Mouse (Mus musculus): ENCODE results near the gene P2ry2.

P2ry2 gene

DNA sequence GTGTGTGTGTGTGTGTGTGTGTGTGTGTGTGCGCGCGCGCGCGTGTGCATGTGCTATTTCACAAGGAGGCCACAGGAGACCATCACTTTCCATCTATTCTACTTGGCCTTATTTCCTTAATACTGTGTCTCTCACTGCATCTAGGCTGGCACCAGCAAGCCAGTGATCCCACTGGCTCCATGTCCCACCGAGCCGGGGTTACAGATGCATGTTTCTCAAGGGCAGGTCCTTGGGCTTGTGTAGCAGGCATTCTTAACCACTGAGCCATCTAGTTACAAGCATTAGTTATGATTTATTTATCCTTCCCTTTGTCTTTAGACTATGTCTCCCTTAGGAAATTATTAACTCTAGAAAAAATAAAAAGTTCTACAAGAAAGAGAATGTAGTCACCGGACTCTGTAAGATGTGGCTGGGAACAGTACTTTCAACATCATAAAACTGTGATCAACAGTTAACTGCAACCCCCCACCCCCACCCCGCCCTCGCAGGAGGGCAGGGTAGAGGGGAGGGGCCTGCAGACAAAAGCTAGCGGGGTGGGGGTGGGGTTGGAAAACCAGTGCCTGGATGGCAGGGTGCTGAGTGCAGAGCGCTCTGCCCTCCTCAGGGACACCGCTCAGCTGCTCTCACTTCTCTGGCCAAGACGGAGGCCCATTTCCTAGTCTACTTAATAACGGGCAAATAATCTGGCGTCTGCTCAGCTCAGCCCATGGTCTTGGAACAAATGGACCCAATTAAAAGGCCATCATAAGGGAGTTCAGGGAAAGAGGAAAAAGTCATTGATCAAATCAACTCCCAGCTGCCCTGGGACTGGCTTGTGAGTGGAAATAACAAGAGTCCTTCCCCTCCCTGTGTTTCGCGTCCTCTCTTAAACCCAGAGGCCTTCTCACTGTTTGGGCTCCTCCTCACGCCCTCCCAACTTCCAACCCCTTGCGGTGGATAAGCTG, 27.9 kb downstream of the P2ry2 start:
- no peak for DNase-seq (ENCODE audit: low spot score in 2 of 2)

- DNase-seq (ENCODE audit: low spot score in 2 of 2): peak in 1 of 2 experiments; percentile 46
Observed at GRCm38 (mm10) chr7:100979175-100979574, 33.5 kb downstream of the P2ry2 start.

DNA sequence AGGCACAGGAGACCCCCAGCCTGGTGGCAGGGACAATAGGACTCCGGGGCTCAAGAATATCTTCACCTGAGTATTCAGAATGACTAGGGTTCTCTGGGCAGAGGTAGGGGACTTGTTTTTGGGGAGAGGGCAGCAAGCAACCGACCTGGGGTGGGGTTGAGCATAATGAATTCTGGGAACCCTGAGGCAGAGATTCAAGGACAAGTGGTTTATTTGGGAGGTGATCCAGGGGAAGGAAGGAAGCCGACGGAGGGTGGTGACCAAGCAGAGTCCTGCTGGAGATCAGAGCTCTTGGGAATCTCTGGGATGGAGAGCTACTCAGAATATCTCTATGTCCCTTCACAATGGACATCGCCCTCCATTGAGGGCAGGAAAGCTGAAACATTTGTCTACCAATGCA, 34.5 kb downstream of the P2ry2 start:
- no peak for DNase-seq (ENCODE audit: low spot score in 2 of 2)

DNA sequence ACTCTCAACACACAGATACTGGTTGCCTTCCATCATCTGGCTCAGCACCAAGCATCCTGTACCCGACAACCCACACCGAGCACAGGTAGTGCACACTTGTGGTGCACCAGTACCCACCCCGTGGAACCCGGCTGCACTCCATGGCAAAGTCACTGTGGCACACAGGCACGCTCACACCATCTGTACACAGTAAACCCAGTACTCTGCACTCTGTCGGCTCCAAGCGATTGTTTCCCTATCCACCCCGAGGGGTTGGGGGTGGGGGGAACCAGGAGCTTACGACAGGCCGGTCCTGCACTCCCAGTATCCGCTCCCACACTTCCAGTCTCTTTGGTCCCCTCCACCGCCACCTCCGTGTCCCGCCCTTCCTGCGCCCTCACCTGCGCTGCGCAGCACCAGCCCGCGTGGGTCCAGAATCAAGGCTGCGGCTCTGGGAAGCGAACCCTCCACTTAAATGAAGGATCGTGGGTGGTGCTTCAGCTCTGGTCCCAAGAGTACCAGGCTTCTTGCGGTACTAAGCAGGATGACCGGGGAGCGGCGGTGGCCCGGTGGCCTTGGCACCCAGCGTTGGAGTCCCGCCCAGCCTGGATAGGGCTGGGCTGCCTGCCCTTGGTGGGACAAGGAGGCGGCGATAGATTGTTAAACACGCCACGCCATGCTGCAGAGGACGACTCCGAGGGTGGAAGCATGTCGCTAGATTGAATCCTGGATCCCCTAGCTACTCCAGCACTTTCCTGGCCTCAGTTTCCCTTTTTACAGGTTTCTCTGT, 38.3 kb downstream of the P2ry2 start, which contains the start of gene P2ry6:
Gene P2ry6 (minus strand): TSS at position 515 of the 769 bp plus-strand sequence.
- DNase-seq (ENCODE audit: low spot score in 2 of 2): peak in 1 of 2 experiments; percentile 25

- DNase-seq (ENCODE audit: low spot score in 2 of 2): no peak
Observed at GRCm38 (mm10) chr7:100972875-100973274, 39.8 kb downstream of the P2ry2 start.

GRCm38 (mm10) chr7:100968874-100969659, 43.6 kb downstream of the P2ry2 start:
- no peak for DNase-seq (ENCODE audit: low spot score in 2 of 2)

DNA sequence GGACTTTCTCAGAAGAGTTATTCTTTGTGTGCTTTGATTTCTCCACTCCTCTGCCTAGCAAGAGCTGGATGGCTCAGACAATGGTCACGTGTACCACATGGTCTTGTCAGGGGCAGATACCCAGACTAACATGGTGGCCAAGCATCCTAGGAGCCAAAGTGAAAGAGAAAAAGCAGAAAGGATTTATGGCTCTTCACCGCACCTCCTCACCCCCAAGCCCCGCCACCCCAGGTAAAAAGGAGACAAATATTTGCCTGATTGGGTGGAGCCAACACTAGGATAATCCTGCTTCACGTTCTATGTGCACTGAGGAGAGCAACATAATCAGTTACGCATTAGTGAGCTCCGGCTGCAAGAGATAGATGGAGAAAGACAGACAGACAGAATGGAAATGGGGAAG, 44.3 kb downstream of the P2ry2 start:
- no peak for DNase-seq (ENCODE audit: low spot score in 2 of 2)

DNA sequence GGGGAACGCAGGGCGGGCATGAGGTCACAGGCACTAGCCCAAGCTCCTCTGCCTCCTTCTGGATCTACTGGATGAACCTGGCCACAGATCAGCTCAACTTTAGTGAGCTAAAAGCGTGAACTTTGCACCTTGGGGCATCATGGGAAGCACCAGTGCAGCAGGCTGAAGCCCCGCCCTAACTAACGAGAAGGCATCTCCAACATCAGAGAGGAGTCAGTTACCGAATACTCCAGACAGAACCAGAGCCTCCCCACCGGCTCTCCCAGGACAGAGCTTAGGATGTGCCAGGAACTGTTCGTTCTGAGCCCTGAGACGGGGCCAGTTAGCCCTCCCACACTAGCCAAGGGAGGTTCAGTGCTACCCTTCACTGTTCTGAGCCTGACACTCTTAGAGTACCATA, 44.8 kb downstream of the P2ry2 start:
- DNase-seq (ENCODE audit: low spot score in 2 of 2): no peak

GRCm38 (mm10) chr7:100966014-100966413, 46.7 kb downstream of the P2ry2 start:
- DNase-seq (ENCODE audit: low spot score in 2 of 2): no peak

DNA sequence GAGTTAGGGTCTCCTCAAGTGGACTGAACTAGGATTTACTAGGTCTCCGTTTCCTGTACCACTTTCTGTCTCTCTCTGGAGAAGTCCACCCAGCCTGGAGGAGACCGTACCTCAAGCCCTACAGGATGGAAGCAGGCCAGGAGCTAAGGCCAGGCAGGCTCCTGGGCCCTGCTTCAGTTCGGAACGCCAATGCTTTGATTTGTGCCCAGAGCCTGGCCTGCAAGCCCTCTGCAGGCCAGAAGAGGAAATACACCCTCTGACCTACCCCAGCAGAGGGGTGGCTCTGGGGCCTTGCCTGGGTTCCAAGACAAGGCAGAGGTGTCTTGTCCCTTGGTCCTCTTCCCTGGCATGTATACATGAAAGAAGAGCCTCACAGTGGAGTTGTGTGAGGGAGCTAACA, 47.6 kb downstream of the P2ry2 start:
- peak in 1 of 2 experiments; percentile 24 for DNase-seq (ENCODE audit: low spot score in 2 of 2)

DNA sequence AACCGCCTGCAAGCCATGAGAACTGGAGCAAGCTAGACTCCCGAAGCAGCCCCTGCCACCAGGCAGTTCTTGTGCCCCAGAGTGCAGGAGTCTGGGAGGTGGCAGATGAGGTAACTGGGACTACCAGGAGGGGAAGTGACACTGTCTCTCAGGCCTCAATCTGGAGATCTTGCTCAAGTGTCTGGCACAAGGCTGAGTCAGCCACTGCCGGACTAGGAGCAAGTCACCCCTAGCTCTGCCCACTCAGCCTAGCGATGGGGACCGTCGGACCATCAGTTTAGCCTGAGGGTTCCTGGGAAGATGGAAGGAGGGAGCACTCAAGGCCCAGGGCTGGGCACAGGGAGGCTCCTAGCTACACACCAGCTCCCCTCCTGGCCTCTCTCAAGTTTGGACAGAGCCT, 48.4 kb downstream of the P2ry2 start:
- DNase-seq (ENCODE audit: low spot score in 2 of 2): no peak

- no peak for DNase-seq (ENCODE audit: low spot score in 2 of 2)
Observed at GRCm38 (mm10) chr7:100963381-100963780, 49.3 kb downstream of the P2ry2 start.

DNA sequence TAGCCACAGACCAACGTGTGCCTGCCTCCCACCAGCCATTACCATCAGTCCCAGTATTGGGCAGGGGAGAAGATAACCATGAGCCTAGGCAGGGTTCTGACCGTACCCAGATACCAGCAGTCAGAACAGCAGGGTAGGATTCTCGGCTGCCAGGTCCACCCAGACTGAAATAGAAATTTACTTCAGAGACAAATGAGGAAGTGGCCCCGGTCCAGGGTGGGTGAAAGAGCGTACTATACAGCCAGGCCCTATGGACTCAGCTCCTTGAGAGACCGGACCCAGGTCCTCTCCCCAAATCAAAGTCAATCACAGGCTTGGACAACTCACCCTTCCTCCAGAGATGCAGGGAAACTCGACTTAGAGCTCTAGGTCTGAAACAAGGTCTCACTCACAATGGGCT, 51.5 kb downstream of the P2ry2 start:
- no peak for DNase-seq (ENCODE audit: low spot score in 2 of 2)

DNA sequence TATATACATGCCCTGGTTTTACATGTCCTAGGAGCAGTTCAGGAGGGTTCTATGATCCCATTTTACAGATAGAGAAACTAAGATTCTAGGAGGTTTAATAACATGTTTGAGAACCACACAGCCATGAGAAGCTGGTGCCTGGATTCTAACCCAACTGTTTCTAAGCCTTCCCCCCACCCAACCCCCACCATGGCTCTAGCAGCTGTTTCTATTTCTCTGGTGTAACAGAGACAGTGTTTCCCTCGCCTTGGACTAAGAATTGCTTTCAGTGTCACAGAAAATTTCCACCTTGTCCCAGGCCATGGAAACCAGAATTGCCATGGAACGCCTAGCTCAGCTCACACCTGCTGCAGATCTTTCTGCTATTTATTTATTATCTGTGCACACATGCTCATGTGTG, 52.2 kb downstream of the P2ry2 start:
- DNase-seq (ENCODE audit: low spot score in 2 of 2): no peak

GRCm38 (mm10) chr7:100958426-100958825, 54.2 kb downstream of the P2ry2 start:
- DNase-seq (ENCODE audit: low spot score in 2 of 2): no peak

GRCm38 (mm10) chr7:100952686-100953085, 60.0 kb downstream of the P2ry2 start:
- DNase-seq (ENCODE audit: low spot score in 2 of 2): no peak

DNA sequence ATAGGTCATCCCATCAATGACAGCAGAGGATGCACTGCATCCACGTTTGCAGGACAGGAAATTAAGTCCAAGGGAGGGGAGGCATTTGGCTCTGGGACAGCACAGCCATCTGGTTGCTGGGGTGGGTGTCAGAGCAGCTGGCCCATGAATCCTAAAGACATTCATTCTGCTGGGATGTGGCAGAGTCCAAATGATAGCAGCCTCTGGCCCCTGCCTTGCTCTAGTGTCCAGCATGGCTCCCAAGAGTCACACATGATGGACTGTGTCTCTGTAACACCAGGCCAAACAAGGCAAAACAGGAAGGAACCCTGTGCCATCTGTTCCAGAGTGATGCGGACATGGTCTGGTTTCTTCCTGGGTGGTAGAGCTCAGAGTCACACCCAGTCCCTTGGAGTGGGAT, 60.8 kb downstream of the P2ry2 start:
- peak in 1 of 2 experiments; percentile 39 for DNase-seq (ENCODE audit: low spot score in 2 of 2)

GRCm38 (mm10) chr7:100950481-100951010, 62.1 kb downstream of the P2ry2 start:
- no peak for DNase-seq (ENCODE audit: low spot score in 2 of 2)

GRCm38 (mm10) chr7:100950031-100950430, 62.6 kb downstream of the P2ry2 start:
- DNase-seq (ENCODE audit: low spot score in 2 of 2): no peak

All from cerebellum, postnatal 4 days (tissue).